Mouse (Mus musculus) embryonic facial prominence, embryonic 14.5 days (tissue): ENCODE data around the gene Rd3l. TPM values are rescaled to one million over a fixed set of nuclear protein-coding genes. Genes with fewer than 3 reads are reported as not detected.
A peak's percentile ranks its signal among the peaks of the same experiment; 100 is the strongest.

ENCODE experiments used
- ATAC-seq: fragments of 200-750 bp; cut with Nextera tagmentation; 2 replicates; pipeline ENCODE4 v1.8.0; 2017; ENCODE audit warnings: low read depth, moderate number of reproducible peaks, moderate TSS enrichment
- DNase-seq: peaks from one replicate; pipeline ENCODE4 v3.0.0-alpha.2; 2015; ENCODE audit warnings: low spot score
- H3K27ac ChIP-seq: fragments of 300-500 bp; sonication (generic); replicated peaks from 2 replicates; pipeline ENCODE4 v1.5.1; 2014; ENCODE audit warnings: low read depth, mild to moderate bottlenecking, low read length, moderate library complexity
- H3K27me3 ChIP-seq: fragments of 300-500 bp; sonication (generic); replicated peaks from 2 replicates; pipeline ENCODE4 v1.6.1; 2014; ENCODE audit warnings: low read length; ENCODE audit not compliant: control insufficient read depth, insufficient read depth
- H3K36me3 ChIP-seq: fragments of 300-500 bp; sonication (generic); 2 replicates; pipeline ENCODE4 v1.6.1; 2014; ENCODE audit warnings: low read length, mixed read lengths; ENCODE audit not compliant: control insufficient read depth, insufficient read depth
- H3K4me1 ChIP-seq: fragments of 300-500 bp; sonication (generic); 2 replicates; pipeline ENCODE4 v1.6.1; 2014; ENCODE audit warnings: antibody characterized with exemption, low read length; ENCODE audit not compliant: control insufficient read depth, insufficient read depth
- H3K4me2 ChIP-seq: fragments of 300-500 bp; sonication (generic); 2 replicates; pipeline ENCODE4 v1.6.1; 2014; ENCODE audit warnings: low read depth, mild to moderate bottlenecking, low read length, moderate library complexity, mixed read lengths
- H3K4me3 ChIP-seq: fragments of 300-500 bp; sonication (generic); 2 replicates; pipeline ENCODE4 v1.5.1; 2014; ENCODE audit warnings: low read depth, mild to moderate bottlenecking, low read length
- H3K9ac ChIP-seq: fragments of 300-500 bp; sonication (generic); 2 replicates; pipeline ENCODE4 v1.6.1; 2014; ENCODE audit warnings: low read depth, mild to moderate bottlenecking, low read length, moderate library complexity, mixed read lengths
- H3K9me3 ChIP-seq: fragments of 300-500 bp; sonication (generic); 2 replicates; pipeline ENCODE4 v1.6.1; 2016; ENCODE audit warnings: low read length; ENCODE audit not compliant: control insufficient read depth
- WGBS: fragments of 180-500 bp; shearing (Covaris S2); extraction: QIAGEN DNeasy Blood & Tissue Kit; methylation state at CpG from one replicate; pipeline ENCODE4 v1.1.7; 2014; 5-methylcytosine and 5-hydroxymethylcytosine counted together
- polyA plus RNA-seq: library from polyadenylated mRNA; unstranded; fragments of >200 nt; fragmentation: Nextera tagmentation; extraction: Ambion mirVana; gene quantifications from 2 replicates; pipeline ENCODE4 v1.2.1, GENCODE M21; 2014

Gene Rd3l
- polyA plus RNA-seq, 1 experiment from 2014 or later = not detected

DNA sequence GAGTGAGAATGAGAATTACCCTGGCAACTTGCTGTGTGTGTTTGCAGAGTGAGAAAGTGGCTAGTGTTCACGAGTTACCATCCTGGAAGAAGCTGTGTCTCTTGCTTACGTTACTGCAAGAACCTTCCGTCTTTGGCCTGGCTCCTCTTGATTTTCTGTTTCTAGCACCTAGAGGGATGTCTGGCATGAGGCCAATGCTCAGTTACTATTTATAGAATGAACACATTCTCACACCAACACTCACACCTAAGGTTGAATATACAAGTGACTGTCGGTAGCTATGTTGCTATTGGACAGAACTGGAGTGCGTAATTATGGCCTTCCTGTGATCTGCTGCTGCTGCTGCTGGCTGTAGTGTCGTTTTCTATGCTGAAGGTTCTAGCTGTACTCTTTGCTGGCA is 4.0 kb downstream of the Rd3l start:
- no peak overlapping the region for H3K4me2 ChIP-seq
- H3K27ac ChIP-seq = no peak overlapping the region
- H3K4me3 ChIP-seq = no peak overlapping the region
- no peaks in the 10 kb centered on the region for H3K36me3 ChIP-seq
- H3K9me3 ChIP-seq = no peaks in the 10 kb centered on the region
- H3K27me3 ChIP-seq = no peaks in the 10 kb centered on the region
- ATAC-seq (peak; percentile 76), DNase-seq (peak; percentile 64)
- H3K4me1 ChIP-seq = 0 out of 2 replicates have a peak, but pooled peaks cover 6% of the 10 kb centered on the region
- 31% methylated on average over 6 of the region's 6 CpGs for WGBS
- H3K9ac ChIP-seq = no peak overlapping the region

DNA sequence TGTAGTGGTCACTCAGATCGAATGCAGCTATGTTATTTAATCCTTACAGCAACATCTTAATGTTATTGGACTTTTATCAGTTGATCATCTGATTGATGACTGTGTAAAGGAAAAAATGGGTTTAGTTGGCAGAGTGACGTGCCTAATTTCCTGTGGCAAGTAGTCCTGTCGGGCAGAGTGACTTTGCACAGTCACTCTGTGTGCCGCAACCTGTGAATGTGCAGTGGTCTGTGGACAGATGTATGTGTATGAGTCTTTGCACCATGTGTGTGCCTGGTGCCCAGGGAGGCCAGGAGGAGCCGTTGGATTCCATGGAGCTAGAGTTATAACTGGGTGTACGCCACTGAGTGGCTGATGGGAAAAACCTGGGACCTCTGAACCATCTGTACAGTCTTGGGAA is 6.5 kb downstream of the Rd3l start:
- DNase-seq (no peak), ATAC-seq (no peak)
- WGBS = 74% methylated on average over 6 of the region's 6 CpGs
- no peak overlapping the region for H3K4me3 ChIP-seq
- H3K9me3 ChIP-seq = no peaks in the 10 kb centered on the region
- H3K4me1 ChIP-seq = 0 out of 2 replicates have a peak, but pooled peaks cover 6% of the 10 kb centered on the region
- no peak overlapping the region for H3K27ac ChIP-seq
- no peak overlapping the region for H3K9ac ChIP-seq
- no peak overlapping the region for H3K4me2 ChIP-seq
- H3K27me3 ChIP-seq = no peaks in the 10 kb centered on the region
- H3K36me3 ChIP-seq = no peaks in the 10 kb centered on the region

DNA sequence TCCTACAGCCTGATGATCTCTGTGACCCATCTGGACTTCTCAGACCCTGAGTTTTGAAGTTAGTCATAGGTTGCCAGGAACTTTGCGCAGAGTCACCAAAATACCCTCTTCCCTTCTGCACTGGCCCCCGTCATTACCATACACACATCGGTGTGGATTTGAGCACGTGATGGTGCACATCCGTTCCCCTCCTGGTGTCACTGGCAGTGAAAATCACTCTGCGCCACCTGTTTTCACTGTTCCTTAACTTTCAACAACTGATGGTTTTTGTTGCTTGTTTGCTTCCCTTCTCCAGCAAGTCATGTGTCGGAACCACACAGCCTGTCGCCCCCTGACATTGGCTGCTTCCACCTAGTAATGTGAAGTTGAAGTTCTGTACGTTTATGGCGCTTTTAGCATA is 8.6 kb downstream of the Rd3l start:
- H3K4me2 ChIP-seq = no peak overlapping the region
- no peak overlapping the region for H3K9ac ChIP-seq
- ATAC-seq (no peak), DNase-seq (no peak)
- H3K27ac ChIP-seq = no peak overlapping the region
- no peaks in the 10 kb centered on the region for H3K27me3 ChIP-seq
- 87% methylated on average over 10 of the region's 10 CpGs for WGBS
- no peak overlapping the region for H3K4me3 ChIP-seq
- H3K36me3 ChIP-seq = no peaks in the 10 kb centered on the region
- 0 out of 2 replicates have a peak, but pooled peaks cover 6% of the 10 kb centered on the region for H3K4me1 ChIP-seq
- no peaks in the 10 kb centered on the region for H3K9me3 ChIP-seq

DNA sequence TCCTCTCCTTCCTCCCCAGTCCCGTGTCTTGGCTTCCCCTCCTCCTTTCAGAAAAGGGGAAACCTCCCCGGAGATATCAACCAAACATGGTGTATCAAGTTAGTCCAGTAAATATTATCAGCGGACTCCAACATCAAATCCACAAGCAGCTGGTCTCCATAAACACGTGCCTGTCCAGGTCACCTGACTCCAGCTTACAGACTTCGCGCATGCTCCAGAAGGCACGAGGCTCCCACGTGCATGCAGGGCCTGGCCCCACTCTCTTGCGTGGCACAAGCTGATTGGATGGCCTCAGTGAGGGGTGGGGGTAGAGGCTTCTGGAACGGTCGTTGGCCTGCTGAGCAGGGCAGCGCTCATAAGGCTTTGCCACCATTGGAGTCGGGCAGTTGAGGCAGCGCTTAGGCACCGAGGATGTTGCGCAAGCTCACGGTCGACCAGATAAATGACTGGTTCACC is 9.9 kb downstream of the Rd3l start, which contains the start of gene Tdrd9:
Tdrd9 (plus strand) TSS at position 329 of the 456 bp plus-strand sequence.
- H3K27me3 ChIP-seq = no peaks in the 10 kb centered on the region
- H3K4me2 ChIP-seq = no peak within 1 kb of the TSS
- H3K4me1 ChIP-seq = peaks cover under 1% of the 10 kb centered on the region; the same call in 1 of the 2 replicates
- H3K27ac ChIP-seq = no peak within 1 kb of the TSS
- 85% methylated on average over 18 of the region's 18 CpGs for WGBS
- H3K9me3 ChIP-seq = no peaks in the 10 kb centered on the region
- H3K36me3 ChIP-seq = no peaks in the 10 kb centered on the region
- ATAC-seq (no peak), DNase-seq (no peak)
- no peak within 1 kb of the TSS for H3K4me3 ChIP-seq
- no peak within 1 kb of the TSS for H3K9ac ChIP-seq

DNA sequence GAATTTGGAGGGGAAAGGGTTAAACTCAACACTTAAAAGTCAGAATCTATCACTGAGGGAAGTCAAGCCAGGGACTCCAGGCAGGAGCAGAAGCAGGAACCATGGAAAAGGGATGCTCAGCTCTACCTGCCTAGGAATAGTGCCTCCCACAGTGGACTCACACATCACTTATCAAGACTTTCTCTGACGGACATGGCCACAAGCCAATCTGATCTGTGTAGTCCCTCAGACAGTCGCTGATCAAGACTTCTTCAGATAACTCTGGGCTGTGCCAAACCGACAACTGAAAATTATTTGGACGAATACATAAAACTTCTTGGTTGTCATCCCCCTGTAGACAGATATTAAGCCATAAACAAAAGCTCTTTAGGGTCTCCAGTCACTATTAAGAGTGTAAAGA is 11.0 kb downstream of the Rd3l start:
- no peak for ATAC-seq
- Histone ChIP-seq H3K27ac (no peak overlapping the region), H3K4me2 (no peak overlapping the region), H3K36me3 (no peaks in the 10 kb centered on the region), H3K27me3 (no peaks in the 10 kb centered on the region), H3K4me3 (no peak overlapping the region), H3K9me3 (no peaks in the 10 kb centered on the region), H3K4me1 (peaks cover 7% of the 10 kb centered on the region), H3K9ac (no peak overlapping the region)
- WGBS = 74% methylated on average over 4 of the region's 4 CpGs
- no peak for DNase-seq

DNA sequence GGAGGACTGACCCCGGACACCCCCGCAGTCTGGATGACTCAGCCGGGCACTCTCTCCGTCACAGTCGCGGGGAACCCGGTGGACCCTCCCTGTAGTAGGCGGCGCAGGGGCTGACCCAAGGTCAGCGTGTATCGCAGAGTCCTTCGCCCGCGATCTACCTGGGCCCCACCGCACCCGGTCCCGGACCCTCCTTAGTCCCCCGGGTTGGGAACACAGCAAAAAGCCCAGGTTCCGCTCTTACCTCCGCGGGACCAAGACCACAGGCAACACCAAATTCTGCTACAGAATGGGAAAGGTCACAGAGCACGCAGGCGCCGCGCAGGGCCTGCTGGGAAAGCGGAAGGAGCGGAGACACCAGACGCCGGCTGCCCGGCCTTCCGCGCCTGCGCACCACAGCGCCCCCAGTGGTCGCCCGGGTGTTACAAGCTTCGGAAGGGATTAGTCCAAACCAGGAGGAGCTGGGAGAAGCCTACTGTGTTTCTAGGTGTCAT is 14.4 kb downstream of the Rd3l start, which contains the start of gene Atp5mpl:
Atp5mpl (minus strand) TSS at position 295 of the 491 bp plus-strand sequence.
- H3K27ac ChIP-seq = peak within 1 kb of the TSS; percentile 50; the same call in 1 of the 2 replicates
- DNase-seq (peak; percentile 95), ATAC-seq (peak; percentile 94)
- peaks cover 7% of the 10 kb centered on the region for H3K4me1 ChIP-seq
- H3K9ac ChIP-seq = peak within 1 kb of the TSS; percentile 95
- no peaks in the 10 kb centered on the region for H3K27me3 ChIP-seq
- 0% methylated on average over 35 of the region's 37 CpGs for WGBS
- no peaks in the 10 kb centered on the region for H3K9me3 ChIP-seq
- H3K36me3 ChIP-seq = peaks cover 9% of the 10 kb centered on the region
- H3K4me3 ChIP-seq = peak within 1 kb of the TSS; percentile 84
- H3K4me2 ChIP-seq = peak within 1 kb of the TSS; percentile 90

DNA sequence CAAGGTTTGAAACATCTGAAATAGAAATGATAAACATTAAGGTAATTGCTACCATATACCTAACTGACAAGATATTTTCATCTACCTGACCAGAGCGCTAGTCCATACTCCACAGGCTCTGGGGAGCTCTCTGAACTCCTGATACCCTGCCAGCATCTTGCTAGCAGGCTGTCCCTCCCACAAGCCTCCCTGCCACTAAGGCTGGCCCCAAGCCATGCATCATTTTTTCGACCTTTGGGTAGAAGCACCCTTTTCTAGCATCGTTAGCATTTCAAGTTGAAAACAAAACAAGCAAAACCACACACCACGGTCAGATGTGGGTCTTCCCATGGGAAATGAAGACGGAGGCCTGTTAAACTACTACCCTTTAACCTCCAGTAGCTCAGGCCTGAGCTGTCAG is 17.8 kb downstream of the Rd3l start:
- H3K4me3 ChIP-seq = no peak overlapping the region
- 88% methylated on average over 5 of the region's 5 CpGs for WGBS
- ATAC-seq = no peak
- H3K36me3 ChIP-seq = peaks cover 34% of the 10 kb centered on the region
- H3K9me3 ChIP-seq = no peaks in the 10 kb centered on the region
- no peak overlapping the region for H3K4me2 ChIP-seq
- H3K27me3 ChIP-seq = no peaks in the 10 kb centered on the region
- no peak for DNase-seq
- H3K9ac ChIP-seq = no peak overlapping the region
- H3K4me1 ChIP-seq = peaks cover 7% of the 10 kb centered on the region
- no peak overlapping the region for H3K27ac ChIP-seq

DNA sequence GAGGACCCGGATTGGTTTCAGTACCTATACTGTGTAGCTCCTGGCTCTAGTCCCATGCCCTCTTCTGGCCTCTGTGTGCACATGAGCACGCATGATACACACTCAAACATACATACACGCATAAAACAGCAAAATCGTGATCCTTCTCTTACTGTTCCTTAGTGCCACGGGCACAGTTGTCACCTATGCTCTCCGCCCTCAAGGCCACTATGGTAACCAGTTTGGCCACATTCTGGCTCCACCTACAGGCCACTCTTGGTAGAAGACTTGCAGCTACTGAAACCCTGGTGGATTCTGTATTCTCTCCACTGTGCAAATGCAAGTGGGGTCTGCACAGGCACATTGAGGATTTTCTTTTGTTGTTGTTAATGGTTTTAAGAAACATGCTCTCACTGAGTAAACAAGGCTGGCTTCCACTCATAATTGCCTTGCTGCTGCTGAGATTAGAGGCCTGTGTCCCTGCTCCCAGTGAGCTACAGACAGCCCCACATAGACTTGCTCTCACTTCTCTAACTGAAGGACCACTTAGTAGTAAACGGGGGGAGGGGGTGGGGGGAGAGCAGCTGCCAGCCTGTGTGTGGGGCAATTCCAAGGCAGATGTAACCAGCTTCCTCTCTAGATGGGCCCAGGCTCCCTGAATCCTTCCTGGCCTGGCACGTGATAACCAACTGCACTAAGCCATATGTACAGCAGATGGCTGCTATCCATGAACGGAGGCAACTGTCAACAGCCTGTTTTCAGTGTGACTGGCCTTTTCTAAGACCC is 22.8 kb downstream of the Rd3l start:
- no peak overlapping the region for H3K4me3 ChIP-seq
- WGBS = 42% methylated on average over 9 of the region's 9 CpGs
- no peaks in the 10 kb centered on the region for H3K4me1 ChIP-seq
- H3K9ac ChIP-seq = no peak overlapping the region
- no peak overlapping the region for H3K27ac ChIP-seq
- ATAC-seq (peak; percentile 80), DNase-seq (peak; percentile 66)
- H3K4me2 ChIP-seq = no peak overlapping the region
- peaks cover 34% of the 10 kb centered on the region for H3K36me3 ChIP-seq
- no peaks in the 10 kb centered on the region for H3K9me3 ChIP-seq
- no peaks in the 10 kb centered on the region for H3K27me3 ChIP-seq
